Mouse (Mus musculus) small intestine, adult 2 months (tissue): ENCODE data around the gene Syngr3.

Experiments
- CTCF ChIP-seq: fragments of 200-500 bp; IDR thresholded peaks from 2 replicates; pipeline ENCODE4 v1.5.1; 2012; ENCODE audit warnings: low read depth, mild to moderate bottlenecking, control low read depth, inconsistent platforms, low read length, moderate library complexity, mixed read lengths; ENCODE audit not compliant: insufficient replicate concordance, insufficient read length; ENCODE audit errors: extremely low read depth
- POLR2A ChIP-seq: fragments of 200-500 bp; IDR thresholded peaks from 2 replicates; pipeline ENCODE4 v1.6.1; 2012; ENCODE audit warnings: low read depth, mild to moderate bottlenecking, control low read depth, inconsistent platforms, low read length, moderate library complexity

DNA sequence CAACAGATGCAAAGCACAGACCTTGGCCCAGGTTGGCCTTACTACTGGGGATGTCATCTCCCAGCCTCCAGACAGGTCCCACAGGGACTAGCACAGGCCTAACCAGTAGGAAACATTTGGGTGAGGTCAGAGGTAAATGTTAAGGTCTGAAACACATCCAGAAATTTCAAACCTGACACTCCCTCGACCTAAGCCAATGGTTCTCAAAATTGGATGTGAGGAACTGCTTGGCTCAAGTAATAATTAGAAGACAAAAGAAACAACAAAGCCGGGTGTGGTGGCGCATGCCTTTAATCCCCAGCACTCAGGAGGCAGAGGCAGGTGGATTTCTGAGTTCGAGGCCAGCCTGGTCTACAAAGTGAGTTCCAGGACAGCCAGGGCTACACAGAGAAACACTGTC, 43.4 kb downstream of the Syngr3 start:
- no peak for TF ChIP-seq CTCF
- no peak for TF ChIP-seq POLR2A
